Mouse (Mus musculus): ENCODE data around the gene Gpr25. TPM values are rescaled to one million over a fixed set of nuclear protein-coding genes. Genes with fewer than 3 reads are reported as not detected.

The Gpr25 gene
- total and polyA plus RNA-seq, 3 experiments, result not detected

DNA sequence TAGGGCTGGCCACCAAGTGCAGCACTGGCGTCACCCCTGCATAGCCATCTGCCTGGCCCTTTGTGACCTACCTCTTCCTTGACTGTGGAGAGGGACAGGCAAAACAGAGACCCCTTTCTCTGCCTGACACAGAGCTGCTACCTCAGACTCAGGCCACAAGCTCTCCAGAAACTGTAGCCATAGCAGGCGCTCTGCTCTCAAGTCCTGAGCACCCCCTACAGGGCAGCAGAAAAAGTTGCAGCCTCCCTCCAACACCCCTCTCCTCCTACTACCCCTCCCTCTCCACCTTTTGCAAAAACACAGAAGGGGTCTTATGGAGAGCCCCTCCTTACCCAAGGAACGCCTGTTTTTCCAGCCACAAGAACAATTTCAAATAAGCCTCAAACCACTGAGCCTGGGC lies 47.9 kb downstream of the Gpr25 start, which contains the start of gene Mroh3:
Mroh3 (minus strand) TSS at position 26 of the 400 bp plus-strand sequence.
- intact Hi-C loops (cut with DNase I), result loop anchor here (1.0 to 5.0 kb wide), 2 partner anchors 43 to 161 kb away; partner anchors contain the start of genes Ascl5 and Cacna1s

More for the DNA sequence above, 47.9 kb downstream of the Gpr25 start, which contains the start of gene Mroh3:
- H3K27me3 ChIP-seq (ENCODE audit: control insufficient read depth, insufficient read depth, low read length), result no peaks in the 10 kb centered on the region
- H3K4me1 ChIP-seq (ENCODE audit: control insufficient read depth, insufficient read depth, low read length), result no peaks in the 10 kb centered on the region
- H3K27ac ChIP-seq, result no peak within 1 kb of the TSS
- no peak within 1 kb of the TSS for H3K4me3 ChIP-seq
- TF ChIP-seq POLR2A (IDR thresholded peaks at IDR 0.05; ENCODE audit: insufficient read depth, low read depth, low read length) (no peak), EP300 (IDR thresholded peaks at IDR 0.05; ENCODE audit: insufficient read depth, low read depth, low read length) (no peak), CTCF (IDR thresholded peaks at IDR 0.05) (peak; percentile 68)
- no peak within 1 kb of the TSS for H3K9ac ChIP-seq (ENCODE audit: low read depth, low read length)
- no peaks in the 10 kb centered on the region for H3K79me2 ChIP-seq (replicated peaks; ENCODE audit: control insufficient read depth, insufficient read depth, low read length)
- 28% methylated on average over 3 of the region's 3 CpGs for WGBS
- H3K36me3 ChIP-seq (ENCODE audit: control insufficient read depth, insufficient read depth, low read length), result no peaks in the 10 kb centered on the region
- DNase-seq, result no peak

Other genes with a start within 250 kb of the Gpr25 start
- gene Ascl5, start 210.1 kb downstream of the Gpr25 start, total RNA-seq (2021), result not detected
- gene Ascl5, start 210.1 kb downstream of the Gpr25 start, polyA plus RNA-seq (2012; rRNA removed), result not detected in 2 replicates
- gene Cacna1s, start 208.1 kb downstream of the Gpr25 start, total RNA-seq (2021), result 1 to 10 TPM; 8.0 to 9.1 TPM
- 11.4 and 12.4 TPM in 2 replicates for gene Cacna1s, start 208.1 kb downstream of the Gpr25 start, polyA plus RNA-seq (2012; rRNA removed)
- under 1 TPM; 0.78 to 0.98 TPM for gene Kif21b, start 129.5 kb downstream of the Gpr25 start, total RNA-seq (2021)
- 1.7 and 2.7 TPM in 2 replicates for gene Kif21b, start 129.5 kb downstream of the Gpr25 start, polyA plus RNA-seq (2012; rRNA removed)
- not detected for gene Mroh3, start 48.0 kb downstream of the Gpr25 start, total RNA-seq (2021)
- not detected in 2 replicates for gene Mroh3, start 48.0 kb downstream of the Gpr25 start, polyA plus RNA-seq (2012; rRNA removed)
- not detected for gene Inava, start 26.6 kb downstream of the Gpr25 start, total RNA-seq (2021)
- 0.29 TPM in 1 of 2 replicates, not detected in the other for gene Inava, start 26.6 kb downstream of the Gpr25 start, polyA plus RNA-seq (2012; rRNA removed)
- 10 to 100 TPM; 21.2 to 21.3 TPM for gene Camsap2, start 85.2 kb upstream of the Gpr25 start, total RNA-seq (2021)
- gene Camsap2, start 85.2 kb upstream of the Gpr25 start, polyA plus RNA-seq (2012; rRNA removed), result 4.3 and 7.4 TPM in 2 replicates
- gene Ddx59, start 154.4 kb upstream of the Gpr25 start, total RNA-seq (2021), result 10 to 100 TPM; 11.8 to 14.1 TPM
- 4.2 and 7.0 TPM in 2 replicates for gene Ddx59, start 154.4 kb upstream of the Gpr25 start, polyA plus RNA-seq (2012; rRNA removed)
- gene Kif14, start 205.5 kb upstream of the Gpr25 start, total RNA-seq (2021), result under 1 TPM; 0.08 to 0.30 TPM
- gene Kif14, start 205.5 kb upstream of the Gpr25 start, polyA plus RNA-seq (2012; rRNA removed), result 0.02 and 0.03 TPM in 2 replicates